ENCODE assay signal across 8 mouse cellular contexts in genomic region chr10:108113361-108114237, GRCm38 (mm10). TPM values are rescaled to one million over a fixed set of nuclear protein-coding genes. Genes with fewer than 3 reads are reported as not detected.
DNase-seq lines count a peak whose midpoint lies in the region; ATAC-seq and TF ChIP-seq lines count a peak whose summit lies in the region.

No protein-coding gene starts in this region.

- H3K4me1 ChIP-seq in ES-E14 (ENCODE audit: control insufficient read depth in 2 of 2, insufficient read depth in 2 of 2, low read length in 2 of 2, poor library complexity in 1 of 2): peaks cover 2 to 5% of the 10 kb centered on the region in 2 experiments; a peak in 2 of 4 replicates
- H3K4me1 ChIP-seq in forebrain, postnatal 0 days (ENCODE audit: insufficient read depth): no peaks in the 10 kb centered on the region
- H3K4me1 ChIP-seq in liver, embryonic 11.5 days (replicated peaks; ENCODE audit: control insufficient read depth, insufficient read depth, low read length): peaks cover 7% of the 10 kb centered on the region; the same call in 1 of the 2 replicates

- in situ Hi-C loops in ES-E14 (cut with MboI; ENCODE audit: low sequenced_read_pairs in 2 of 2, unreplicated experiment in 2 of 2): no loop called here

- TF ChIP-seq CTCF in forebrain, postnatal 0 days (IDR thresholded peaks at IDR 0.05; ENCODE audit: low read depth): no peak

- ATAC-seq in forebrain, postnatal 0 days: peak; percentile 29; the same call in 1 of the 2 replicates
- ATAC-seq in liver, embryonic 11.5 days (replicated peaks; ENCODE audit: low FRiP score): peak; percentile 76
- ATAC-seq in granulocyte monocyte progenitor cell, adult 5-6 weeks (replicated peaks; ENCODE audit: poor library complexity, severe bottlenecking): no peak

- peak; percentile 43 for DNase-seq in ES-E14 (ENCODE audit: low read depth, low spot score)
- peak; percentile 60 for DNase-seq in adrenal gland, adult 8-10 months
- no peak for DNase-seq in forebrain, postnatal 0 days
- no peak for DNase-seq in liver, embryonic 11.5 days (ENCODE audit: low spot score)
- peak; percentile 41 for DNase-seq in neural tube, embryonic 10.5 days (ENCODE audit: extremely low spot score, low spot score)
- no peak for DNase-seq in left cerebral cortex, adult 18-20 months (ENCODE audit: low spot score in 2 of 2)
- DNase-seq in kidney, adult 9 months: no peak

- H3K9ac ChIP-seq in ES-E14 (ENCODE audit: insufficient read depth, low read depth, low read length, poor library complexity, severe bottlenecking): no peak overlapping the region
- H3K9ac ChIP-seq in forebrain, postnatal 0 days: peak overlapping the region; percentile 3; the same call in 1 of the 2 replicates
- no peak overlapping the region for H3K9ac ChIP-seq in liver, embryonic 11.5 days (ENCODE audit: low read depth, low read length)

- H3K4me3 ChIP-seq in ES-E14 (ENCODE audit: insufficient read depth in 1 of 2, low read depth in 1 of 2, low read length in 2 of 2, poor library complexity in 1 of 2, severe bottlenecking in 1 of 2): peak overlapping the region in 1 of 2 experiments; percentile 40; a peak in 2 of 4 replicates
- peak overlapping the region; percentile 16 for H3K4me3 ChIP-seq in forebrain, postnatal 0 days (ENCODE audit: low read depth, low read length)
- peak overlapping the region; percentile 26; the same call in 1 of the 2 replicates for H3K4me3 ChIP-seq in liver, embryonic 11.5 days (ENCODE audit: low read depth, low read length)

- no peaks in the 10 kb centered on the region for H3K27me3 ChIP-seq in forebrain, postnatal 0 days (ENCODE audit: insufficient read depth, low read length)
- no peaks in the 10 kb centered on the region for H3K27me3 ChIP-seq in liver, embryonic 11.5 days (replicated peaks; ENCODE audit: control insufficient read depth, insufficient read depth, low read length)

- no peaks in the 10 kb centered on the region for H3K9me3 ChIP-seq in ES-E14 (ENCODE audit: control insufficient read depth, insufficient read depth, low read depth, low read length)
- H3K9me3 ChIP-seq in forebrain, postnatal 0 days (ENCODE audit: low read length): no peaks in the 10 kb centered on the region
- H3K9me3 ChIP-seq in liver, embryonic 11.5 days (ENCODE audit: control insufficient read depth, low read length): no peaks in the 10 kb centered on the region

- WGBS in forebrain, postnatal 0 days: 63% methylated on average over 17 of the region's 17 CpGs
- WGBS in liver, embryonic 11.5 days: 35% methylated on average over 17 of the region's 17 CpGs

- no peak overlapping the region for H3K27ac ChIP-seq in ES-E14 (ENCODE audit: insufficient read depth, low read depth, low read length, poor library complexity, severe bottlenecking)
- H3K27ac ChIP-seq in forebrain, postnatal 0 days (ENCODE audit: low read depth, low read length): no peak overlapping the region
- H3K27ac ChIP-seq in liver, embryonic 11.5 days (ENCODE audit: low read depth, low read length): no peak overlapping the region

- H3K4me2 ChIP-seq in forebrain, postnatal 0 days (ENCODE audit: low read depth): no peak overlapping the region
- peak overlapping the region; percentile 55 for H3K4me2 ChIP-seq in liver, embryonic 11.5 days

- H3K36me3 ChIP-seq in ES-E14 (ENCODE audit: control insufficient read depth, insufficient read depth, low read length, poor library complexity, severe bottlenecking): no peaks in the 10 kb centered on the region
- no peaks in the 10 kb centered on the region for H3K36me3 ChIP-seq in forebrain, postnatal 0 days (ENCODE audit: insufficient read depth)
- no peaks in the 10 kb centered on the region for H3K36me3 ChIP-seq in liver, embryonic 11.5 days (ENCODE audit: control insufficient read depth, insufficient read depth, low read length)

TF ChIP-seq in ES-E14, 5 proteins besides CTCF, POLR2A, EP300 and RAD21:
- no peak for TF ChIP-seq HCFC1 (IDR thresholded peaks at IDR 0.05; ENCODE audit: borderline replicate concordance, insufficient read depth, low read length)
- TF ChIP-seq ZC3H11A (IDR thresholded peaks at IDR 0.05; ENCODE audit: borderline replicate concordance, low read depth, low read length): no peak
- no peak for TF ChIP-seq MAFK (IDR thresholded peaks at IDR 0.05; ENCODE audit: insufficient read depth, low read depth, low read length)
- no peak for TF ChIP-seq CHD2 (IDR thresholded peaks at IDR 0.05; ENCODE audit: low read depth, low read length)
- no peak for TF ChIP-seq ZNF384 (IDR thresholded peaks at IDR 0.05; ENCODE audit: low read depth, low read length)

RNA-seq across cellular contexts. Expression of gene Ppp1r12a, which starts 48.4 kb away (rescaled TPM):
- 73.6 and 106 TPM in 2 replicates for total RNA-seq in ES-E14 (2012; rRNA removed)
- total RNA-seq in adrenal gland, adult 8-10 months (2022): 100 to 1,000 TPM in 3 of 4 experiments, 10 to 100 TPM in 1; 98.3 to 130 (median 112) TPM
- 71.3 and 92.3 TPM in 2 replicates for total RNA-seq in forebrain, postnatal 0 days (2014; rRNA removed)
- 33.0 and 51.6 TPM in 2 replicates for polyA plus RNA-seq in forebrain, postnatal 0 days (2015; fragmentation: Nextera tagmentation; extraction: Ambion mirVana)
- polyA plus RNA-seq in liver, embryonic 11.5 days (2014; fragmentation: Nextera tagmentation; extraction: Ambion mirVana): 69.4 and 74.9 TPM in 2 replicates
- 81.6 and 95.0 TPM in 2 replicates for total RNA-seq in granulocyte monocyte progenitor cell, adult 5-6 weeks (2014; fragmentation: Nextera tagmentation)
- total RNA-seq in granulocyte monocyte progenitor cell, adult 5-6 weeks (2017): 148 and 174 TPM in 2 replicates
- total RNA-seq in left cerebral cortex, adult 18-20 months (2021): 100 to 1,000 TPM; 135 to 147 TPM

Comparison
In these comparisons a context has a peak if more than half of its experiments do, and no peak if none do; other contexts are left out.
1. DNase-seq: peak in ES-E14 (single experiment), adrenal gland, adult 8-10 months (single experiment) and neural tube, embryonic 10.5 days (single experiment); none in forebrain, postnatal 0 days (single experiment), liver, embryonic 11.5 days (single experiment), left cerebral cortex, adult 18-20 months (0 of 2) and kidney, adult 9 months (single experiment).